Mouse (Mus musculus): ENCODE measurements around the gene Msrb2.

DNA sequence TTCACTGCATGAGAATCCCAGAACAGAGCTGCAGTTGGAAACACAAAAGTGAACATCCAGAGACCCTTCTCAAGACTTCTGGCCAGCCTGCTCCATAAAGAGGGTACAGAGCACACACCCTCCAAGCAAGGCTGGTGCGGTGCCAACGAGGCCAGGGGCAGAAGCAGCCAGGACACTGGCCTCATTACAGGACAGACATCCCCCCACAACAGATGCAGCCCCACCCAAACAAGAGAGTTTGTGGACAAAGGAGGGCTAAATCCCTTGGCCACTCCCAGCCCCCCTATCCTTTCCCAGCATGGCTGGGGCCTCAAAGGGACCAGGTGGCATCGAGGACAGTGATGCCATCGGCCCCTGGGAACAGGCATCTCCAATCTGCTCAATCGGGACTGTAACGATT lies 51.8 kb downstream of the Msrb2 start:
- no peak for TF ChIP-seq EP300 (IDR thresholded peaks at IDR 0.05; ENCODE audit: insufficient read depth, low read depth, low read length)
- TF ChIP-seq CTCF (IDR thresholded peaks at IDR 0.05; ENCODE audit: low read depth, low read length), result no peak
- no peak for TF ChIP-seq POLR2A (IDR thresholded peaks at IDR 0.05; ENCODE audit: insufficient read depth, low read length)

Data from ES-Bruce4 (cell line).